Mouse (Mus musculus) T-helper 17 cell (primary cell): Measurements from ENCODE around the gene Sdk1.

Source experiments
- in situ Hi-C, 2 experiments: fragments of 300-600 bp; cut with MboI, MseI; formaldehyde crosslinking; loops; 1 replicate in 1 of 2; 2 replicates in 1 of 2; pipeline ENCODE4 v1.15.1; 2025; ENCODE audit warnings: high pct_unique_total_duplicates in 2 of 2

The Sdk1 gene

DNA sequence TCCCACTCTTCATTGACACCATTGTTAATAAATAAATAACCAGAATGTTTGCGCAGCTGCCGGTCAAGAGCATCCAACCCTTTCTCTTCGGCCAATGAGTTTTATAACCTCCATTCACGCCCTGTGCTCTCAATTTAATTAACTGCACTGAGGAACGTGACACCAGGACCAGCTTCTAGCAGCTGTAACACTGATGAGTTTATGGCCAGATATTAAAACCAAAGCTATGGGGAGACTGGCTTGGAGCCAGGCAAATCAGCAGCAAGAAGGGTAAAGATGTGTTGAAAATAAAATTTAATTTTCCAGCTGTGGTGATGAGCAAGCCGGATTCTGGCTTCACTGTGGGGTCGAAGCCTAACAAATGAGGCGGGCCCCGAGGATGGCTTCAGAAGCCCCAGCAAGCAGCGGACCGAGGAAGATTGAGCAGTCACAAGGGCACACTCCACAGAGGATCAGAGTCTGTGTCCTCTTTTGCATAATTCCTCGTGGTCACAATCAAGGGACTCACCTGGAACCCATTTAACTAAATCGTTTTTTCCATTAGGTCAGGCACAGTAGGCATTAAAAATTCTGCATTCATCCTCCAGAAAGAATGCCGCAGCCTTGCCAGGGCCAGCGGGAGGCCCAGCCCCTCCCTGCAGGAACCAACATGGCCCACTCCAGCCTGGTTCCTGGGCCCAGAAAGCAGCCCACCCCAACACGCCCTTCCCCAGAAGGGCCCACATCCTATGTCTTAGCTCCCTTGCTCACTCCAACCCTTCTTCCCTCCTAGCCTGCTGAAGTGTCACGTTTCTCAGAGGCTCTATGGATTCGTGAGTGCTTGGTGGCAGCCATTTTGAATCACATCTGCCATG lies 987.9 kb downstream of the Sdk1 start:
- in situ Hi-C loops: no loop called here

DNA sequence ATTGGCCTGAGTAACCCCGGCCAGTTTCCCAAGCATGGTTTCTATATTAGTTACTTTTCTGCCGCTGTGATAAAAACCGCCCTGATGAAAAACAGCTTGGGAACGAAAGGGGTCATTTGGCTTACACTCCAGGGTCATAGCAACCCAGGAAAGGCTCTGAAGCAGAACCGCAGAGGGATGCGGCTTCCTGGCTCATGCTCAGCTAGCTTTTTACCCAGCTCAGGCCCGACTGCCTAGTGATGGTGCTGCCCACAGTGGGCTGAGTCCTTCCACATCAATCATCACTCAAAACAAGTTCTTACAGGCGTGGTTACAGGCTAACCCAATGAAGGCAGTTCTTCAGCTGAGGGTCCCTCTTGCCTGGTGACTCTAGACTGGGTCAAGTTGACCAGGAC lies 988.5 kb downstream of the Sdk1 start:
- in situ Hi-C loops: no loop called here

DNA sequence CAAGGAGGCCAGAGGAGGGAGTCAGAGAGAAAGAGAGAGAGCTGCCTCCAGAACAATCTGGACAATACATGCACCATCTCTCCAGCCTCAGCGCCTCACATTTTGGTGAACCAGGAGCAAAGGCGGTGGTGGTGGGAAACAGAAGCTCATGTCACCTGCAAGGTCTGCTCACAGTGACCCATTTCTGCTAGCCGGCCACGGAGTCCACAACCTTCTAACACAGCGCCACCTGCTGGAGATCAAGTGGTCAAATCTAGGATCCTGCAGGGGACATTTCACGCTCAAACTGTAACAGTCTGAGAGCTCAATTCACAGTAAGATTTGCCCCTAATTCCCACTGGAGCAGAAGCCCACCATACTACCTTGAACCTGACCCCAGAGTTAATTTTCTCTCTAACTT lies 999.0 kb downstream of the Sdk1 start:
- in situ Hi-C loops: no loop called here

DNA sequence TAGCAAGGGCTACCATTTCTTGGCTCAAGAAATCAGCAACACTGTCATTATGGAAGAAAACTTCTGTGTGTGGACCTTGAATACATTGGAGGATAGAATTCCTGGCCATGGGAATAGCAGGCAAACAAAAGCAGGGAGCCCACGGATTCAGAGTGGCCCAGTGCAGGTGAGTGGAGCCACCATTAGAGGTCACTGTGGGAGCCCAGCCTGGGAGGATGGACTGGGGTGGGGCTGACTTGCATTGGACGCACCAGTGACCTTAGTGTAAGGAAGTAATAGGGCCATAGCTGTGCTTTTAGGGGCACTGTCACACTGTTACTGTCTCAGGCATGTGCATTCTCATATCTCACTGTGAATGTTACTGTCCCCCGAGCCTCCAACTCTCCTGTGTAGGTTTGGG lies 1001.3 kb downstream of the Sdk1 start:
- in situ Hi-C loops: no loop called here

DNA sequence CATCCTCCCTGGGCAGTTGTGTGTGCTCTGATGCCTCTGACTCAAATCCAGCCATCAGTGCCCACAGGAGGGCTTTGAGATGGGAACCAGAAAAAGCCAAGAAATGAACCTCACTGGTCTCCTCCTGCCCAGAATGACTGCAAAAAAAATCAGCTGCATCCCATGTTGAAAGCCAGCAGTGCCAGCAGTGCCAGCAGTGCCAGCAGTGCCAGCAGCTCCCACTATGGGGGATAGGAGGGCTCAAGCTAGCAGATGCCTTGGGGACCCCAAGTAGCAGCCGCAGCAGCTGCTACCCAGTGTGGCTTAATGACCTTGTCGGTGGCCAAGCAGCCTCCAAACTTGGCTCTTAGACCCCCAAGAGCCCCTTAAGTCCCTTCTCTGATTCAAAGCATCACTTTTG lies 1001.8 kb downstream of the Sdk1 start:
- in situ Hi-C loops: no loop called here

DNA sequence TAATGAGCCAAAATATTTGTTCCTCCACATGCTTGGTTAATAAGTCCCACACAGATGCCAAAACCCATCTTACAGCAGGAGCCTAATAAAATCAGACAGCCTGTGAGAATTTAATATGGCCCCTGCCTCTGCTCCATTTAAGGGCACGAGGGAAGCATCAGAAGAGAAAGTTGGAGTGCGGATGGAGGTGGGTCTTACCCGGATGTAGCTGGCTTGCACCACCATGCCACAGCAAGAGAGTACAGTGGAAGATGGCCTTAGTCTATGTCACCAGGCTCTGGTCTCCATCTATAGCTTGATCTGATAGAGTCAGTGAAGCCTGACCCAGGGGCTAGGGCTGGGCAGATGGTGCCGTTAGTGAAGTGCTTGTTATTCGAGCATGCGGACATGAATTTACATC lies 1014.9 kb downstream of the Sdk1 start:
- in situ Hi-C loops: no loop called here

DNA sequence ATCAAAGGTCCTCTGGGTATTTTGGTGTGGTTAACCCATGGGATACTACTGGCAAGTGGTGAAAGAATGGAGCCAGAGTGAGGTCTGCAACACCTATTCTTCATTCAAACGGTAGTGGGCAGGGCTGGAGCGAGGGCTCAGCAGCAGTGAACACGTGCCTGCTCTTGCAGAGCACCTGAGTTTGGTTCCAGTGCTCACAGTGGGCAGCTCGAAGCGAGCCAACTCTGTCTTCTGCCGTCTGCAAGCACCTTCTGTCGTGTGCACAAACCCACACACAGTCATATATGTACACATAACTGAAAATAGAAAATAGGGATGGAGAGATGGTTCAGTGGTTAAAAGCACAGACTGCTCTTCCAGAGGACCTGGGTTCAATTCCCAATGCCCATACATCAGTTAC lies 1017.4 kb downstream of the Sdk1 start:
- in situ Hi-C loops: no loop called here

DNA sequence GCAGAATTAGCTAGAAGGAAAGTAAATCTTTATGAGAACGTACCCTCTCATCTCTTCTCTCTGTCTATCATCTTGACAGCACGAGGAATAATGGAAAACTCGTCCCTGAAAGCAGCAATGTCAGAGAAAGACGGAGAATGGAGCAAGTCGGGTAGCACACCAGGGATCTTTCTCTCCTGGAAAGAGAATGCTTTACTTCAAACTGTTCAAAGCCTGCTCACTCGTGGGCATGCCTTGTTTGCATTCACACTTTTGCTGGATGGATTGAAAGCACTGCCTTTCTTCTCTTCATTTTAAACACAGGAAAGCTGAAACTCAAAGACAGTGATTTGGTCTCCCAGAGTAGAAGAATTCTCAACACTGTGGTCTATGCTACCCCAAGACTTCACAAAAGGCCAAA lies 1020.8 kb downstream of the Sdk1 start:
- in situ Hi-C loops: no loop called here
